Mouse (Mus musculus): Measurements from ENCODE around the gene Camsap2.

- no peak for TF ChIP-seq CTCF (IDR thresholded peaks at IDR 0.05; ENCODE audit: low read depth)
- TF ChIP-seq EP300 (optimal IDR thresholded peaks at IDR 0.05), result no peak
These were observed 82.5 kb downstream of the Camsap2 start for GRCm38 (mm10) chr1:136263355-136263754.
